Mouse (Mus musculus) cerebellum, postnatal 10 days (tissue): ENCODE results near the gene Gm3373.
"Not testable (repeated sequence)": the region's sequence is repeated elsewhere in the genome, so short reads cannot be mapped to it uniquely, and the experiment has no call there.

Experiments
- DNase-seq, 2 experiments: peaks; one replicate each; pipeline ENCODE4 v3.0.0; 2021; ENCODE audit warnings: mixed read lengths in 2 of 2

Gene Gm3373

GRCm38 (mm10) chr14:5741477-5741876 lies at the start of gene Gm3373:
Gene Gm3373 (minus strand): TSS chr14:5741577.
- DNase-seq = not testable (repeated sequence)

GRCm38 (mm10) chr14:5687357-5687756 lies 54.0 kb downstream of the Gm3373 start, which contains the start of gene Gm9603:
Gene Gm9603 (minus strand): TSS chr14:5687457.
- not testable (repeated sequence) for DNase-seq
